Mouse (Mus musculus) heart, postnatal 0 days (tissue): Measurements from ENCODE around the gene Hivep2. TPM values are rescaled to one million over a fixed set of nuclear protein-coding genes. Genes with fewer than 3 reads are reported as not detected.

ENCODE experiments used
- ATAC-seq: fragments of 200-750 bp; cut with Nextera tagmentation; 2 replicates; pipeline ENCODE4 v1.8.0; 2017; ENCODE audit warnings: low read depth, moderate number of reproducible peaks, moderate library complexity; ENCODE audit not compliant: insufficient read depth
- DNase-seq: peaks from one replicate; pipeline ENCODE4 v3.0.0-alpha.2; 2016; ENCODE audit warnings: low spot score
- H3K27ac ChIP-seq: fragments of 300-500 bp; sonication (generic); 2 replicates; pipeline ENCODE4 v1.5.1; 2014; ENCODE audit warnings: low read depth, mild to moderate bottlenecking
- H3K27me3 ChIP-seq: fragments of 300-500 bp; sonication (generic); 2 replicates; pipeline ENCODE4 v1.6.1; 2014; ENCODE audit warnings: low read length, mixed read lengths; ENCODE audit not compliant: control insufficient read depth, insufficient read depth
- H3K36me3 ChIP-seq: fragments of 300-500 bp; sonication (generic); replicated peaks from 2 replicates; pipeline ENCODE4 v1.6.1; 2014; ENCODE audit warnings: low read length, mixed read lengths; ENCODE audit not compliant: control insufficient read depth, insufficient read depth
- H3K4me1 ChIP-seq: fragments of 300-500 bp; sonication (generic); 2 replicates; pipeline ENCODE4 v1.6.1; 2014; ENCODE audit warnings: antibody characterized with exemption; ENCODE audit not compliant: control insufficient read depth, insufficient read depth
- H3K4me2 ChIP-seq: fragments of 300-500 bp; sonication (generic); 2 replicates; pipeline ENCODE4 v1.6.1; 2014; ENCODE audit warnings: low read depth, mild to moderate bottlenecking, low read length, moderate library complexity
- H3K4me3 ChIP-seq: fragments of 300-500 bp; sonication (generic); 2 replicates; pipeline ENCODE4 v1.5.1; 2014; ENCODE audit warnings: low read depth, low read length
- H3K9ac ChIP-seq: fragments of 300-500 bp; sonication (generic); replicated peaks from 2 replicates; pipeline ENCODE4 v1.6.1; 2014; ENCODE audit warnings: low read depth, low read length, mixed read lengths
- H3K9me3 ChIP-seq: fragments of 300-500 bp; sonication (generic); replicated peaks from 2 replicates; pipeline ENCODE4 v1.6.1; 2016; ENCODE audit warnings: low read length; ENCODE audit not compliant: control insufficient read depth
- CTCF ChIP-seq: IDR thresholded peaks from 2 replicates; pipeline ENCODE4 v1.5.1; 2016; ENCODE audit warnings: antibody characterized with exemption, control low read depth, low read depth
- EP300 ChIP-seq: IDR thresholded peaks from 2 replicates; pipeline ENCODE4 v1.6.1; 2016; ENCODE audit warnings: antibody characterized with exemption, low read depth
- WGBS: fragments of 180-500 bp; shearing (Covaris S2); extraction: QIAGEN DNeasy Blood & Tissue Kit; methylation state at CpG from one replicate; pipeline ENCODE4 v1.1.7; 2014; 5-methylcytosine and 5-hydroxymethylcytosine counted together
- polyA plus RNA-seq: library from polyadenylated mRNA; unstranded; fragments of >200 nt; fragmentation: Nextera tagmentation; extraction: Ambion mirVana; gene quantifications from 2 replicates; pipeline ENCODE4 v1.2.1, GENCODE M21; 2015
- total RNA-seq: library from RNA; depleted of rRNA; stranded (reverse); fragments of >200 nt; gene quantifications from 2 replicates; pipeline ENCODE4 v1.2.3, GENCODE M21; 2014; ENCODE audit warnings: low replicate concordance

The Hivep2 gene
- total and polyA plus RNA-seq, 2 experiments from 2014 or later: 3.7 to 11.6 TPM

- TF ChIP-seq CTCF: no peak
- DNase-seq (no peak), ATAC-seq (no peak)
- Histone ChIP-seq H3K4me3 (no peak overlapping the region), H3K9ac (no peak overlapping the region), H3K27me3 (no peaks in the 10 kb centered on the region), H3K4me1 (no peaks in the 10 kb centered on the region), H3K9me3 (no peaks in the 10 kb centered on the region), H3K36me3 (no peaks in the 10 kb centered on the region), H3K4me2 (no peak overlapping the region), H3K27ac (no peak overlapping the region)
- 76% methylated on average over 7 of the region's 7 CpGs for WGBS
These were observed 32.6 kb upstream of the Hivep2 start for GRCm38 (mm10) chr10:13933320-13933719.

- no peaks in the 10 kb centered on the region for H3K9me3 ChIP-seq
- no peaks in the 10 kb centered on the region for H3K27me3 ChIP-seq
- DNase-seq: no peak
- no peaks in the 10 kb centered on the region for H3K36me3 ChIP-seq
- no peak overlapping the region for H3K27ac ChIP-seq
- H3K4me1 ChIP-seq: no peaks in the 10 kb centered on the region
- TF ChIP-seq EP300 (no peak), CTCF (no peak)
- H3K4me3 ChIP-seq: no peak overlapping the region
- H3K4me2 ChIP-seq: no peak overlapping the region
- no peak overlapping the region for H3K9ac ChIP-seq
- WGBS: 76% methylated on average over 2 of the region's 2 CpGs
- ATAC-seq: no peak
These were observed 30.2 kb upstream of the Hivep2 start for GRCm38 (mm10) chr10:13935646-13936045.

DNA sequence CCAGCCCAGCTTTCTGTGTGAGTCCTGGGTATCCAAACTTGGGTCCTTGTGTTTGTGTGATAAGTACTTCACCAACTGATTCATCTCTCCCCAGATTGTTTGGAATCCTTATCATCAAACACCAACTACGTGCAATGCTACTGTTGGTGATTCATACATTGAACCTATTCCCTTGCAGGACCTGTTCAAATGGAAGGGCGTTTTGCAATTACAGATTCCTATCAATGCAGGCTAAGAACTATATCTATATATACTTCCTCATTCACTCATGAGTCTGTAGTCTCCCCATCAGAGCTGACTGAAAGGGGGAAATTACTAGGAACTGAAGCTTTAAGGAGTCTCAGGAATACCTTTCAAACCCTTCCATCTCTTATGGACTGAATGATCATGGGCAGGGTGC, 24.5 kb upstream of the Hivep2 start:
- Histone ChIP-seq H3K36me3 (no peaks in the 10 kb centered on the region), H3K4me3 (no peak overlapping the region), H3K4me1 (peaks cover under 1% of the 10 kb centered on the region; the same call in 1 of the 2 replicates), H3K27ac (no peak overlapping the region), H3K9me3 (no peaks in the 10 kb centered on the region), H3K27me3 (no peaks in the 10 kb centered on the region), H3K4me2 (no peak overlapping the region), H3K9ac (no peak overlapping the region)
- WGBS: 73% methylated on average over 2 of the region's 2 CpGs
- DNase-seq (no peak), ATAC-seq (no peak)
- TF ChIP-seq CTCF (no peak), EP300 (no peak)

GRCm38 (mm10) chr10:13943706-13944105, 22.2 kb upstream of the Hivep2 start:
- H3K27ac ChIP-seq: no peak overlapping the region
- WGBS: 54% methylated on average over 3 of the region's 3 CpGs
- DNase-seq (no peak), ATAC-seq (no peak)
- TF ChIP-seq EP300 (no peak), CTCF (no peak)
- no peak overlapping the region for H3K4me2 ChIP-seq
- no peak overlapping the region for H3K9ac ChIP-seq
- no peak overlapping the region for H3K4me3 ChIP-seq
- peaks cover 6% of the 10 kb centered on the region; the same call in 1 of the 2 replicates for H3K4me1 ChIP-seq
- no peaks in the 10 kb centered on the region for H3K9me3 ChIP-seq
- H3K36me3 ChIP-seq: no peaks in the 10 kb centered on the region
- H3K27me3 ChIP-seq: no peaks in the 10 kb centered on the region

GRCm38 (mm10) chr10:13946498-13946897, 19.4 kb upstream of the Hivep2 start:
- Histone ChIP-seq H3K4me1 (peaks cover 6% of the 10 kb centered on the region; the same call in 1 of the 2 replicates), H3K9me3 (no peaks in the 10 kb centered on the region), H3K36me3 (no peaks in the 10 kb centered on the region), H3K27me3 (no peaks in the 10 kb centered on the region), H3K4me3 (no peak overlapping the region), H3K27ac (no peak overlapping the region), H3K9ac (no peak overlapping the region), H3K4me2 (no peak overlapping the region)
- TF ChIP-seq CTCF (no peak), EP300 (no peak)
- WGBS: 50% methylated on average over 7 of the region's 7 CpGs
- DNase-seq: no peak
- no peak for ATAC-seq

GRCm38 (mm10) chr10:13962965-13963364, 2.9 kb upstream of the Hivep2 start:
- Histone ChIP-seq H3K36me3 (no peaks in the 10 kb centered on the region), H3K4me1 (no peaks in the 10 kb centered on the region), H3K27me3 (no peaks in the 10 kb centered on the region), H3K4me3 (no peak overlapping the region), H3K27ac (no peak overlapping the region), H3K9ac (no peak overlapping the region), H3K9me3 (no peaks in the 10 kb centered on the region), H3K4me2 (no peak overlapping the region)
- TF ChIP-seq EP300: no peak
- DNase-seq: no peak
- 79% methylated on average over 2 of the region's 2 CpGs for WGBS
- ATAC-seq: no peak
